Mouse (Mus musculus) erythroblast, embryonic 14.5 days (primary cell): ENCODE data around the gene Mpc1.

Experiments used
- GATA1 ChIP-seq: IDR thresholded peaks from 2 replicates; pipeline ENCODE4 v1.6.1; 2012; ENCODE audit warnings: low read length, inconsistent platforms, mixed read lengths
- TAL1 ChIP-seq: IDR thresholded peaks from 3 replicates; pipeline ENCODE4 v1.6.1; 2012; ENCODE audit warnings: low read length, inconsistent platforms, mixed read lengths

DNA sequence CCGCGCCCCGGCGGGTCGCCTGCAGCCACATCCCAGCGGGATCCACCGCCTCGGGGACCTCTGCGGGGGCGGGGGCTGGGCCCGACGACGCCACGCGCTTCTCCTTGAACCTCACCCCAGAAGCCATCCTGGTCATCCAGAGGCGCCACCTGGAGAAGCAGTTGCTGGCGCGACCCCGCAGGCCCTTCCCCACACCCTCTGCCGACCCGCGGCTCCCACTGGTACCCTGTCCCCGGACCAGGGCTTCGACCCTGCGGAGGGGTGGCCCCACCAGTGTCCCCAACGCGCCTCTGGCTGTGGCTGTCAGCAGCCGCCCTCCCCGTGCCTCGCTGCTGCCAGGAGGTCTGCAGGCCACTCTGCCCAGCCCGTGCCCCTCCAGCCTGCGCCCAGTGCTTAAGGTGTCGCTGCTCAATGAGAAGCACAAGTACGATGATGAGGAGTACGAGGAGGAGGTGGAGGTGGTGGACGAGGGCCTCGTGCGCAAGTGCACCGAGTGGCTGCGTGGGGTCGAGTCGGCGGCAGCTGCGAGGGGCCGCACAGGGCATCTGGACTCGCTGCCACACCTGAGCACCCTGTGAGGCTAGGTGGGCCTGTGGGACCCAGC, 58.8 kb downstream of the Mpc1 start:
- no peak for TF ChIP-seq GATA1
- TF ChIP-seq TAL1: no peak
